Mouse (Mus musculus) midbrain, embryonic 12.5 days (tissue): ENCODE measurements around the gene Cnot1. TPM values are rescaled to one million over a fixed set of nuclear protein-coding genes. Genes with fewer than 3 reads are reported as not detected.

Source experiments
- ATAC-seq: fragments of 200-750 bp; cut with Nextera tagmentation; 2 replicates; pipeline ENCODE4 v1.8.0; 2017; ENCODE audit warnings: low read depth, moderate TSS enrichment, moderate library complexity; ENCODE audit not compliant: low FRiP score
- H3K27ac ChIP-seq: fragments of 300-500 bp; sonication (generic); replicated peaks from 2 replicates; pipeline ENCODE4 v1.5.1; 2016; ENCODE audit warnings: mild to moderate bottlenecking
- H3K27me3 ChIP-seq: fragments of 300-500 bp; sonication (generic); 2 replicates; pipeline ENCODE4 v1.6.1; 2016; ENCODE audit warnings: mild to moderate bottlenecking
- H3K36me3 ChIP-seq: fragments of 300-500 bp; sonication (generic); 2 replicates; pipeline ENCODE4 v1.6.1; 2016
- H3K4me1 ChIP-seq: fragments of 300-500 bp; sonication (generic); 2 replicates; pipeline ENCODE4 v1.6.1; 2016
- H3K4me2 ChIP-seq: fragments of 300-500 bp; sonication (generic); replicated peaks from 2 replicates; pipeline ENCODE4 v1.6.1; 2016; ENCODE audit warnings: mild to moderate bottlenecking, moderate library complexity
- H3K4me3 ChIP-seq: fragments of 300-500 bp; sonication (generic); 2 replicates; pipeline ENCODE4 v1.5.1; 2016; ENCODE audit warnings: mild to moderate bottlenecking
- H3K9ac ChIP-seq: fragments of 300-500 bp; sonication (generic); replicated peaks from 2 replicates; pipeline ENCODE4 v1.6.1; 2016; ENCODE audit warnings: mild to moderate bottlenecking, moderate library complexity
- H3K9me3 ChIP-seq: fragments of 300-500 bp; sonication (generic); 2 replicates; pipeline ENCODE4 v1.6.1; 2016; ENCODE audit warnings: mild to moderate bottlenecking
- WGBS: fragments of 180-500 bp; shearing (Covaris S2); methylation state at CpG from one replicate; pipeline ENCODE4 v1.1.7; 2016; 5-methylcytosine and 5-hydroxymethylcytosine counted together
- polyA plus RNA-seq: library from polyadenylated mRNA; unstranded; fragments of >200 nt; fragmentation: Nextera tagmentation; extraction: Ambion mirVana; gene quantifications from 2 replicates; pipeline ENCODE4 v1.2.1, GENCODE M21; 2016

The Cnot1 gene
- polyA plus RNA-seq, 1 experiment from 2014 or later = 94.3 TPM

DNA sequence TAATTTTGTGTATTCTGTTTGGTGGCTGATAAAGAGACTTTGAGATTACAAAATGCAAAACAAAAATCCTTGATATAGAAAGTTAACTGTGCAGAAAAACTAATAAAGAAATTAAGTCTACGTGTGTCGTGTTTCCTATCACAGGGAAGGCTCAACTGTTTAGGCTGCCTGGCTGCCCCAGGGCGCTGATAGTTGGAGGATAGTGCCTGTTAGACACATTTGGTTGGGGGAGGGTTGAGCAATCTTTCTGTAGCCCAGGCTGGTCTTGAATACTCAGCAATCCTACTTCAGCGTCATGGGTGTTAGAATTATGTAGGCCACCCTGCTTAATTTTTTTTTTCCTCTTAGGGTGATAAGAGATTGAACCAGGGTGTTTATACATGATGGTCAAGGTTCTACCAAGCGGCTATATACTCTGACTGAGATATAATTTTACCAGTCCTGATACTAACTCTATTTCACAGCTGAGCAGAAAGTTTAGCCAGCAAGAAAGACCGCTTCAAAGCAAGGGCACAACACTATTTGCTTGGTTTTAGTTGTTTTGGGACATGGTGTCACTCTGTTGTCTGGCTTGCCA, 92.3 kb downstream of the Cnot1 start:
- Histone ChIP-seq H3K4me2 (peak overlapping the region; percentile 80), H3K27me3 (no peaks in the 10 kb centered on the region), H3K9ac (peak overlapping the region; percentile 90; the same call in 1 of the 2 replicates), H3K9me3 (no peaks in the 10 kb centered on the region), H3K27ac (no peak overlapping the region; the same call in 1 of the 2 replicates), H3K4me1 (peaks cover 16% of the 10 kb centered on the region), H3K4me3 (peak overlapping the region; percentile 92), H3K36me3 (peaks cover 44% of the 10 kb centered on the region)
- 88% methylated on average over 6 of the region's 6 CpGs for WGBS
- no peak for ATAC-seq

DNA sequence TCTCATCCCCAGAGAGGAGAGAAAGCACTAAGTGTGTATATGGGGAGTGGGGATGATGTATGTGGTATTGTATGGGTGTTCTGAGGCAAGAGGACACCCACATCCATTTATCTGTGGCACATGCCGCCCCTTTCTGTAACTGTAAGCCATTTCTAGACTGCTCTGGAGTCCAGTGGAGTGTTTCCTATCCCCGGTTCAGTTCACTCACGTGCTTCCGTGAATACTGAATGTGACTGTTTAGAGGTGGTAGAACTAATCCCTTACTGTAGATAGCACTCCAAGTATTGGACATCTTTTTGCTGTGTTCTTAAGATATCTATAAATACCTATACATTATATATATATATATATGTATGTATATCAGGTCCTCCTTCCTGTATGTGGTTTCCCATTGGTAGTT, 92.9 kb downstream of the Cnot1 start:
- H3K4me2 ChIP-seq = no peak overlapping the region
- no peak overlapping the region for H3K4me3 ChIP-seq
- H3K27ac ChIP-seq = no peak overlapping the region
- no peak for ATAC-seq
- peaks cover 40% of the 10 kb centered on the region for H3K36me3 ChIP-seq
- no peaks in the 10 kb centered on the region for H3K9me3 ChIP-seq
- peaks cover 16% of the 10 kb centered on the region for H3K4me1 ChIP-seq
- 96% methylated on average over 4 of the region's 4 CpGs for WGBS
- no peaks in the 10 kb centered on the region for H3K27me3 ChIP-seq
- H3K9ac ChIP-seq = no peak overlapping the region

DNA sequence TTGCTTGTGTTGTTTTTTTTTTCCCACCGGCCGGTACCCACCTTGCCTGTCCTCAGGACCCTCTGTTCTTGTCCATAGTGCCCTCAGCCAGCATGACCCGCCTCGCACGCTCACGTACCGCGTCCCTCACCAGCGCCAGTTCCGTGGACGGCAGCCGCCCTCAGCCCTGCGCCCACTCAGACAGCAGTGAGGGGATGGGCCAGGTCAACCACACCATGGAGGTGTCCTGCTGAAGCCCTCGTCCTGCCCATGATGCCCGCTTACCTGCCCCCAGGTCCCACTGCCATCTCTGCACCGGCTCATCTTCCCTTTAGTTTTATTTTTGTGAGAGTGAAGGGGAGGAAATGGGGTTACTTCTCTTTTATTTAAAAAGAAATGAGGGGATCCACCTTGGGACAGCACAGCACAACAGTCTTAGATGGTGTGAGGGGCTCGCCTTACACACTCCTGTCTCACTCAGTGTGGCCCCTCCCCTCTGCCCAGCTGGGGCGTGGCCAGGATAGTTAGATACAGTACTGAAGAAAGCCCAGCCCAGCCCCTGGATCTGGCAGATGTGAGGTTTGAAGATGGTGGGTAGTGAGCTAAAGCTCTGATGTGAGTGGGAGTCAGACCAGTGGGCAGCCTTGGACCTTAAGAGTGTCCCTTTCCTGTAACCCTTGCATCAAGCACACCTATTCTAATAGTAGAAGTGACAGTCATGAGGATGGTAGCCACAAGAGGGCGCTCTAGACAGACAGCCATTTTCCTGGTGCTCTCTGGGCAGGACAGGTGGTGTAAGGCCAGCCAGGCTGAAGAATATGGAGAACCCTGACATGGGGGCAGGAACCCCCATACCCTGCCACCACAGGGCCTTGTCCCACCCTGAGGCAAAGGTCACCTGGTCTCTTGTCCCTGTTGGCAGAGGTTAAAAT, 93.9 kb downstream of the Cnot1 start:
- WGBS = 80% methylated on average over 19 of the region's 19 CpGs
- peak; percentile 17 for ATAC-seq
- H3K9ac ChIP-seq = no peak overlapping the region
- no peak overlapping the region for H3K4me2 ChIP-seq
- no peak overlapping the region for H3K4me3 ChIP-seq
- H3K36me3 ChIP-seq = peaks cover 36% of the 10 kb centered on the region
- no peak overlapping the region for H3K27ac ChIP-seq
- H3K9me3 ChIP-seq = no peaks in the 10 kb centered on the region
- peaks cover 16% of the 10 kb centered on the region for H3K4me1 ChIP-seq
- no peaks in the 10 kb centered on the region for H3K27me3 ChIP-seq

DNA sequence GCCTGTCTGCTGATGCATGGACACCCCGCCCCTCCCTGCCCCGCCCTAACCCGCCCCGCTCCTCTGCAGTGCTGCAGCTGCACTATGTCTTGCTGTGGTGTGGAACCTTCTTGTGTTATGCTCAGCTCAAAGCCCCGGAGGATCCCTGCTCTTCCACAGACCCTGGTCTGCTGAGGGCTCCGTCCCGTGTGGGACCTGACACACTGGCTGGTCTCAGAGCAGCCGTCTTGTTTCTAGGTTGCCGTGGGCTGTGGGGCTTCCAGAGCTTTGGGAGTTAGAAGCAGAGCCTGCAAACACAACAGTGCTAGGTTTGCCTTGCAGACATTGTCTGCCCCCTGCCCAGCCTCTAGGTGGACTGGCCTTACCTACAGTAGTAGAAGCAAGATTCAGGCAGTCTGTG, 94.9 kb downstream of the Cnot1 start:
- H3K4me2 ChIP-seq = no peak overlapping the region
- peaks cover 16% of the 10 kb centered on the region for H3K4me1 ChIP-seq
- H3K36me3 ChIP-seq = peaks cover 37% of the 10 kb centered on the region; the same call in 1 of the 2 replicates
- WGBS = 85% methylated on average over 9 of the region's 9 CpGs
- H3K27me3 ChIP-seq = no peaks in the 10 kb centered on the region
- H3K4me3 ChIP-seq = no peak overlapping the region
- H3K27ac ChIP-seq = no peak overlapping the region
- H3K9me3 ChIP-seq = no peaks in the 10 kb centered on the region
- H3K9ac ChIP-seq = no peak overlapping the region
- no peak for ATAC-seq

DNA sequence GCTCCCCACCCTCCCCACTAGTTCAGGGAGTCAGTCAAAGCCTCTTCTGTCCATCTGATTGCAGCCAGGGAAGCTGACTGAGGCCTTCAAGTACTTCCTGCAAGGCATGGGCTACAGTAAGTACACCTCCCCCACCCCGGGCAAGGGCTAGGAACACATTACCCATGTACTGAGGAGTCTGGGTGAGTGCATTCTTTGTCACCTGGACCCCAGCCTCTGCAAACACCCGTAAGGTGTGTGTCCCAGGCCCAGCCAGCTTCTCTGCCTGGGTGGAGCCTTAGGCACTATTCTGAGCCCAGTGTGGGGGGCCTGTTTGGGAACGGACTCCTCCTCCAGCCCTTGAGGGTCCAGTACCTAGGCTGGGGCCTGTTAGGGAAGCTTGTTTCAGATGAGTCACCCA, 96.2 kb downstream of the Cnot1 start:
- H3K36me3 ChIP-seq = peaks cover 45% of the 10 kb centered on the region; the same call in 1 of the 2 replicates
- H3K9me3 ChIP-seq = no peaks in the 10 kb centered on the region
- H3K4me3 ChIP-seq = no peak overlapping the region
- no peak overlapping the region for H3K4me2 ChIP-seq
- H3K27ac ChIP-seq = no peak overlapping the region
- no peak for ATAC-seq
- no peaks in the 10 kb centered on the region for H3K27me3 ChIP-seq
- H3K4me1 ChIP-seq = peaks cover 5% of the 10 kb centered on the region
- no peak overlapping the region for H3K9ac ChIP-seq
- WGBS = 71% methylated on average over 3 of the region's 3 CpGs

DNA sequence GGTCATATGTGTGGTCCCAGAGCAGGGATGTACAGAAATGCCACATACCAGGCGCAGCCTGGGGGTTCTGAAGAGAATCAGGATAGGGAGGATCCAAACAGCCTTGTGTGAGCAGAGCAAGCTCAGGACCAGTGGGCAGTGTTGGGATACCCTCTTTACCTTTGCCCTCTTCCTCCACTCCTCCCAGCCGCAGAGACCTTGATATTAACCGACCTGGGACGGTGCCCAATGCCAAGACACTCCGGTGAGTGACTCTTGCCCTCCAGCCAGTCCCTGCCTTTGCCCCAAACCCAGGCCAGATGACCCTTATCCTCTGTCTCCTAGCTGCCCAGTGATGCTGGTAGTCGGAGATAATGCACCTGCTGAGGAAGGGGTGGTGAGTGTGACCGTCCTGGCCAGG, 97.7 kb downstream of the Cnot1 start:
- Histone ChIP-seq H3K27me3 (no peaks in the 10 kb centered on the region), H3K9ac (no peak overlapping the region), H3K36me3 (peaks cover 45% of the 10 kb centered on the region; the same call in 1 of the 2 replicates), H3K27ac (no peak overlapping the region), H3K4me1 (peaks cover 1% of the 10 kb centered on the region; the same call in 1 of the 2 replicates), H3K4me2 (no peak overlapping the region), H3K9me3 (no peaks in the 10 kb centered on the region), H3K4me3 (no peak overlapping the region)
- no peak for ATAC-seq
- WGBS = 86% methylated on average over 7 of the region's 7 CpGs

DNA sequence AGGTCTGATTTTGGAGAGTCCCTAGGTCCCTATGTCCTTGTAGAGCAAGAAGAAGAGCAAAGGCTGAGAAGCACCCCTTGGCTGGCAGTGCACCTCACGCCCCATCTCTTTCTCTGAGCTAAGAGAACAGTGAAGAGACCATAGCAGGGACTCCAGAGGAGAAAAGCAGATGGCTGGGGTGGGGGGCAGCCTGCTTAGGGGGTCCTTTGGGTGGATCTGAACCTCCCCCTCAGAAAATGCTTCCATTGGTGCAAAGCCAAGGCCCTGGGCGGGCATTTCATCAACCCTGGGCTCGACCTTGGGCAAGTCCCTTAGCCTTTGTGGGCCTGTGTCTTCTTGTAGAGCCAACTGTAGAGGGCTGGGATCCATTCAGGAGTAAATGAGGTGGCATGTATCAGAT, 102.7 kb downstream of the Cnot1 start:
- Histone ChIP-seq H3K4me2 (peak overlapping the region; percentile 93), H3K4me1 (peaks cover 34% of the 10 kb centered on the region)
- WGBS = 80% methylated on average over 3 of the region's 3 CpGs

DNA sequence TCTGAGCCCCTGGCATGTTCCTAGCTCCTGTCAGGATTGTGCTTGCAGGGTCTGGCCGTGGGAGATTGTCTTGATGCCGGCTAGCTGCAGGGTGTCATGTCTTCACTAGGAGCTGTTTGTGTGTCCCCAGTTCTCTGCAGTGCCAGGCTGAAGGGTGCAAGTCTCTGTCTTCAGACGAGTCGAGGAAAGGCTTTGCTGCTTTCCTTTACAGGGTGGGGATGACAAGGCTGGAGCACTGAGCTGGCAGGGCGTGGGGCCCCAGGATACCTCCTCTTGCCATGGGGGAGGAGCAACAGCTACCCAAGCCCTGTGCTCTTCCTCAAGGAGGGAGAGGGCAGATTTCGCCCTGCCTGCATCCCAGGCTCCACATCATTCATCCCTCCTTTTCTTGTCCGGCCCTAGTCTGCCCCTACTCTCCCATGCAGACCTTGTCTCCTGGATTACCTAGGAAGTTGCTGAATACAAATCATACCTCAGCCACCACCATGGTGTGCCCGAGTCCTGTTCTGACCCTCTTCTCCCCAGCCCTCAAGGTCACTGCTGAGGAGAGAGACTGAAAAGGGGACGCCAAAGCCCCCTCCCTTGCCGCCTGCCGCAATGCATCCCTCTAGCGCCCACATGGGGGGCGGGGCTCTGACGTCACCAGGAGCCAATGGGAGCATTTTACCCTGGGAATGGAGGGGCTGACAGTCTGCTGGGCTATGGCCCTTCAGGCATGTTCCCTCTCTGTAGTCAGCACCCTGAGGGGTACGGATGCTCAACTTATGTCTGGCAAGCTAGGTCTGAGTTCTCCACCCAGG, 103.6 kb downstream of the Cnot1 start:
- Histone ChIP-seq H3K36me3 (peaks cover 18% of the 10 kb centered on the region; the same call in 1 of the 2 replicates), H3K9me3 (no peaks in the 10 kb centered on the region), H3K4me2 (peak overlapping the region; percentile 93), H3K4me1 (peaks cover 34% of the 10 kb centered on the region), H3K9ac (peak overlapping the region; percentile 70), H3K4me3 (peak overlapping the region; percentile 56), H3K27ac (peak overlapping the region; percentile 67), H3K27me3 (peaks cover 17% of the 10 kb centered on the region; the same call in 1 of the 2 replicates)
- WGBS = 1% methylated on average over 15 of the region's 15 CpGs
- ATAC-seq = peak; percentile 53

More for the DNA sequence above, 102.7 kb downstream of the Cnot1 start:
- Histone ChIP-seq H3K9me3 (no peaks in the 10 kb centered on the region), H3K9ac (peak overlapping the region; percentile 70; the same call in 1 of the 2 replicates), H3K27ac (no peak overlapping the region), H3K27me3 (peaks cover 10% of the 10 kb centered on the region; the same call in 1 of the 2 replicates), H3K4me3 (peak overlapping the region; percentile 56; the same call in 1 of the 2 replicates), H3K36me3 (peaks cover 25% of the 10 kb centered on the region; the same call in 1 of the 2 replicates)
- ATAC-seq = no peak

DNA sequence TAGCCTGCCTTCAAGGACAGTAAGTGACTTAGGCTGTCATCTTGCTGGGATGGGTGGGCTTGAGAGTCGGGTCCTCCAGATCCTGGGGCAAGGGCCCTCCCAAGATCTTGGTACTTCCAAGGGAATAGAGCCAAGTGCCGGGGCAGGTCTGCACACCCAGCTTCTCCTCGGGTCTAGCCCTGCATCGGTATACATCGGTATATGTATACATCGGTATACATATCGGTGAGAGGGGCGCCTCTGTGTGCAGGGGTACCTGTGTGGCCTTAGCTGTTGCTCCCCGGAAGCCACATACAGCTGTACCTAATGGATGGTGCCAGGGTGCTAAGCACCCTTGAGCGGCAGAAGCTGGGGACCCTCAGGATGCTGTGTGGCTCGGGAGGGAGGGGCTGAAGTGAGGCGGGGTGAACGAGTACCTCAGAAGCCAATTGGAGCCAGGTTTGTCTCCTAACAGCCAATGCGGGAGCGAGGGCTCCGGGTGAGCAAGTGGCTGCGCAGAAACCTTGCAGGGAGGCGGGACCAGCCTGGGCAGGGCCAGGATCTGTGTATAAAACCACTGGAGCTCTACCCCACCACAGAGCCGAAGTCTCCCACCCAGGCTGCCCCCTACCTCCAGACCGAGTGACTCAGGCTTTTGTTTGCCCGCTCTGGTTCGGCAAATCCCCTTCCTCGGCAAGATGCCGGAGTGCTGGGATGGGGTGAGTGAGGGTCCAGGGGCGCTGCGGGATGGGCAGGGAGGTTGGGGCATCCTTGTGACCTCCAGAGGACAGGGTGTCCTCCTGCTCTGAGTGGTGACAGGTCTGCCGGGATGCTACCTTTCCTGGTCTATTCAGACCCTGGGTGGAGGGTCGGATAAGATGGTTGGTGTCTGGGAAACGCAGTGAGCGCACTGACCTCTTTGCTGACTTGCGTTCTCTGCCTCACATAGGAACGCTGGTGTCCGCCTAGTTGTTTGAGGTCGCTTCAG, 104.5 kb downstream of the Cnot1 start:
- Histone ChIP-seq H3K27me3 (peaks cover 22% of the 10 kb centered on the region), H3K4me1 (peaks cover 34% of the 10 kb centered on the region), H3K9me3 (no peaks in the 10 kb centered on the region), H3K4me2 (peak overlapping the region; percentile 93), H3K4me3 (peak overlapping the region; percentile 56), H3K9ac (peak overlapping the region; percentile 70), H3K36me3 (peaks cover 16% of the 10 kb centered on the region; the same call in 1 of the 2 replicates), H3K27ac (peak overlapping the region; percentile 67)
- 3% methylated on average over 34 of the region's 34 CpGs for WGBS
- ATAC-seq = peak; percentile 94

DNA sequence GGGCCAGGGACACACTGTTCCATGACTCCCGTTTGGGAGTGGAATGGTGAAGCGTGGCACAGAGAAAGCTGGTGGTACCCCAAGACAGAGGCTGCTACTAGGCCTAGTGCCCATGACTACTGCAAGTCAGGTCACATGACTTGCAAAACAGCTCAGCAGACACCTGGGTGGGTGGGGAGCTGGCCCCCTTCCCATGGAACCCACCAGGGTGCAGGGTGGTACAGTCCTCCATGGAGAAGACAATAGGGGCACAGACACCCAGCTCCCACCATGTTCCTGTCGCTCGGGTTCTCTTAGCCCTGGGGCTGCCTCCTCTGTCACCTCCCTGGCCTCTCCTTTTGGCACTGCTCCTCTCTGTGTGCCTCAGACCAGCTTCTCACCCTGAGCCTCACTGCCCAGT, 105.5 kb downstream of the Cnot1 start:
- H3K27me3 ChIP-seq = peaks cover 27% of the 10 kb centered on the region
- H3K9ac ChIP-seq = no peak overlapping the region
- no peak for ATAC-seq
- no peak overlapping the region for H3K27ac ChIP-seq
- peaks cover 6% of the 10 kb centered on the region; the same call in 1 of the 2 replicates for H3K36me3 ChIP-seq
- 80% methylated on average over 4 of the region's 4 CpGs for WGBS
- 0 out of 2 replicates have a peak overlapping the region, but pooled peaks have one; percentile 56 for H3K4me3 ChIP-seq
- peak overlapping the region; percentile 93 for H3K4me2 ChIP-seq
- peaks cover 37% of the 10 kb centered on the region for H3K4me1 ChIP-seq
- no peaks in the 10 kb centered on the region for H3K9me3 ChIP-seq
